8 mouse cellular contexts compared by ENCODE assay signal in the genomic region with DNA sequence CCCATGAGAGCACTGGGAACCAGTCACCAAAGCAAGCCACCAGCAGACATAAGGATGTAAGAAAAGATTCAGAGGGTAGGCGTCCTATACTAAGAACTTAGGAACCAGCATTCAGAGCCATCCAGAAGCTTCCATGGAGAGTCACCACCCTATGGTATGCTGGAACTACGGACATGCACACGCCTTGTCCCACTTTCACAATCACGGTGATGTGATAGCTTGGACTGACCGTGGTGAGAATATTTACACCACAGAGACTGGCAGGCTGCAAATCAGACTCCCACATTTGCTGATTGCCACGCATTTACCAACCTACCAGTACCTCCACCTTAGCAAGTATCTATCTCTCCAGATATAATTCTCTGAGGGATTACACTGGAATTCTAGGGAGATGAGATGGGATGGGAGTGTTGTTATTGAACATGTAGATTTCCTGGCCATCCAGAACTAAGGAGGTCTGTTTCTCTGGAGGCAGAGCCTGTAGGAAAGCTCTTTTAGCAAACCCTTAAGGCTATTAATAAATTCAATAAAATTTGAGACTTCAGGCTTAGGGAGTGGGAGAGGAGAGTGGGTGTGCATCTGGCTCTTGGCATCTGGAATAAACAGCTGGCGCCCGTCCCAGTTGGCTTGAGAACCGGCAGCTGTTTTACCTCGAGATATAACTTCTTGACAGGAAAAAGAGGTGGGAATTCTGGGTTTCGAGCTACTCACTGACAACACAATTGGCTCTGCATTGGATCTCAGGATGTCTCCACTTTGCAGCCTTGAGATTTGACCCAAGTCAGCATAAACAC.
DNase-seq lines count a peak whose midpoint lies in the region; ATAC-seq and TF ChIP-seq lines count a peak whose summit lies in the region.

No protein-coding gene starts in this region.

- no peaks in the 10 kb centered on the region for H3K36me3 ChIP-seq in intestine, embryonic 14.5 days (ENCODE audit: control insufficient read depth, insufficient read depth, low read length)
- H3K36me3 ChIP-seq in intestine, postnatal 0 days (ENCODE audit: control insufficient read depth, insufficient read depth) = no peaks in the 10 kb centered on the region
- H3K36me3 ChIP-seq in heart, embryonic 13.5 days = no peaks in the 10 kb centered on the region
- H3K36me3 ChIP-seq in limb, embryonic 10.5 days = 0 out of 2 replicates have a peak, but pooled peaks cover 4% of the 10 kb centered on the region
- no peaks in the 10 kb centered on the region for H3K36me3 ChIP-seq in testis, adult 2 months (ENCODE audit: control insufficient read depth, insufficient read depth, low read length)

- H3K27ac ChIP-seq in intestine, embryonic 14.5 days (ENCODE audit: low read depth) = peak overlapping the region; percentile 81
- H3K27ac ChIP-seq in intestine, postnatal 0 days (ENCODE audit: low read depth, low read length) = no peak overlapping the region
- H3K27ac ChIP-seq in heart, embryonic 13.5 days (replicated peaks) = peak overlapping the region; percentile 94
- peak overlapping the region; percentile 78 for H3K27ac ChIP-seq in limb, embryonic 10.5 days
- H3K27ac ChIP-seq in testis, adult 2 months (ENCODE audit: control insufficient read depth, insufficient read depth, low read depth, low read length) = peak overlapping the region; percentile 32; the same call in 1 of the 2 replicates

- no peak overlapping the region for H3K4me3 ChIP-seq in intestine, embryonic 14.5 days (ENCODE audit: low read depth, low read length)
- H3K4me3 ChIP-seq in intestine, postnatal 0 days (ENCODE audit: low read depth, low read length) = no peak overlapping the region
- no peak overlapping the region for H3K4me3 ChIP-seq in heart, embryonic 13.5 days
- no peak overlapping the region for H3K4me3 ChIP-seq in limb, embryonic 10.5 days
- no peak overlapping the region for H3K4me3 ChIP-seq in testis, adult 2 months (ENCODE audit: control insufficient read depth, low read depth, low read length)

- no peak for TF ChIP-seq CTCF in intestine, postnatal 0 days (IDR thresholded peaks at IDR 0.05; ENCODE audit: low read depth)
- no peak for TF ChIP-seq CTCF in testis, adult 2 months (IDR thresholded peaks at IDR 0.05; ENCODE audit: control insufficient read depth, insufficient read depth, insufficient replicate concordance, low read depth, low read length)

- no peak overlapping the region for H3K4me2 ChIP-seq in intestine, embryonic 14.5 days (ENCODE audit: low read length)
- no peak overlapping the region for H3K4me2 ChIP-seq in intestine, postnatal 0 days (replicated peaks; ENCODE audit: low read depth)
- H3K4me2 ChIP-seq in heart, embryonic 13.5 days = no peak overlapping the region

- H3K4me1 ChIP-seq in intestine, embryonic 14.5 days (replicated peaks; ENCODE audit: control insufficient read depth, insufficient read depth, low read length) = peaks cover 48% of the 10 kb centered on the region
- 0 out of 2 replicates have a peak, but pooled peaks cover 13% of the 10 kb centered on the region for H3K4me1 ChIP-seq in intestine, postnatal 0 days (replicated peaks; ENCODE audit: control insufficient read depth, insufficient read depth, low read length)
- peaks cover 79% of the 10 kb centered on the region for H3K4me1 ChIP-seq in heart, embryonic 13.5 days
- peaks cover 77% of the 10 kb centered on the region for H3K4me1 ChIP-seq in limb, embryonic 10.5 days
- peaks cover 2% of the 10 kb centered on the region; the same call in 1 of the 2 replicates for H3K4me1 ChIP-seq in testis, adult 2 months (ENCODE audit: control insufficient read depth, insufficient read depth, low read length)

- no peaks in the 10 kb centered on the region for H3K27me3 ChIP-seq in intestine, embryonic 14.5 days (replicated peaks; ENCODE audit: control insufficient read depth, insufficient read depth, low read length)
- H3K27me3 ChIP-seq in intestine, postnatal 0 days (replicated peaks; ENCODE audit: control insufficient read depth, insufficient read depth, low read length) = no peaks in the 10 kb centered on the region
- no peaks in the 10 kb centered on the region for H3K27me3 ChIP-seq in heart, embryonic 13.5 days (replicated peaks)
- H3K27me3 ChIP-seq in limb, embryonic 10.5 days (ENCODE audit: low read depth, poor library complexity, severe bottlenecking) = no peaks in the 10 kb centered on the region
- no peaks in the 10 kb centered on the region for H3K27me3 ChIP-seq in testis, adult 2 months (ENCODE audit: control insufficient read depth, insufficient read depth, low read length)

- peak; percentile 85 for DNase-seq in intestine, embryonic 14.5 days (ENCODE audit: low spot score)
- peak; percentile 28 for DNase-seq in limb, embryonic 10.5 days (ENCODE audit: low spot score)
- no peak for DNase-seq in thymus, postnatal 10 days (ENCODE audit: low spot score in 2 of 2)
- no peak for DNase-seq in thymus, adult 18-20 months
- no peak for DNase-seq in spleen, postnatal 4 days (ENCODE audit: low spot score in 2 of 2)

- TF ChIP-seq POLR2A in testis, adult 2 months (IDR thresholded peaks at IDR 0.05; ENCODE audit: control insufficient read depth, low read depth, low read length) = no peak

- H3K9me3 ChIP-seq in intestine, embryonic 14.5 days (ENCODE audit: control insufficient read depth, low read length) = 0 out of 2 replicates have a peak, but pooled peaks cover 4% of the 10 kb centered on the region
- H3K9me3 ChIP-seq in intestine, postnatal 0 days (ENCODE audit: control insufficient read depth) = 0 out of 2 replicates have a peak, but pooled peaks cover 2% of the 10 kb centered on the region
- H3K9me3 ChIP-seq in heart, embryonic 13.5 days = peaks cover 4% of the 10 kb centered on the region; the same call in 1 of the 2 replicates
- H3K9me3 ChIP-seq in limb, embryonic 10.5 days (replicated peaks) = no peaks in the 10 kb centered on the region

- H3K9ac ChIP-seq in intestine, embryonic 14.5 days (ENCODE audit: low read length) = no peak overlapping the region
- H3K9ac ChIP-seq in intestine, postnatal 0 days (ENCODE audit: low read depth, low read length) = no peak overlapping the region
- peak overlapping the region; percentile 44 for H3K9ac ChIP-seq in heart, embryonic 13.5 days

- ATAC-seq in intestine, embryonic 14.5 days (replicated peaks; ENCODE audit: low FRiP score, low TSS enrichment, low read depth) = peak; percentile 58; the same call in 1 of the 2 replicates
- ATAC-seq in intestine, postnatal 0 days = no peak
- ATAC-seq in heart, embryonic 13.5 days (ENCODE audit: extremely low read depth, insufficient number of reproducible peaks, low FRiP score, low TSS enrichment) = no peak

- WGBS in intestine, embryonic 14.5 days = 41% methylated on average over 11 of the region's 11 CpGs
- WGBS in intestine, postnatal 0 days = 56% methylated on average over 11 of the region's 11 CpGs
- WGBS in heart, embryonic 13.5 days = 40% methylated on average over 11 of the region's 11 CpGs
- 80% methylated on average over 11 of the region's 11 CpGs for WGBS in limb, embryonic 10.5 days

Comparison
In these comparisons a context has a peak if more than half of its experiments do, and no peak if none do; other contexts are left out.
1. DNase-seq: peak in intestine, embryonic 14.5 days (single experiment) and limb, embryonic 10.5 days (single experiment); none in thymus, postnatal 10 days (0 of 2), thymus, adult 18-20 months (0 of 2) and spleen, postnatal 4 days (0 of 2).